Mouse (Mus musculus): ENCODE data around the gene Trp73.

GRCm38 (mm10) chr4:154156050-154156449 is 16.0 kb upstream of the Trp73 start:
- no peak for TF ChIP-seq CTCF (IDR thresholded peaks at IDR 0.05; ENCODE audit: low read depth)
- TF ChIP-seq EP300 (optimal IDR thresholded peaks at IDR 0.05): no peak
